Mouse (Mus musculus): ENCODE results near the gene Pex6. TPM values are rescaled to one million over a fixed set of nuclear protein-coding genes. Genes with fewer than 3 reads are reported as not detected.

Pex6 gene
- total and polyA plus RNA-seq, 2 experiments from 2014 or later, result 17.6 to 38.5 TPM

GRCm38 (mm10) chr17:46771616-46772015 lies 60.4 kb downstream of the Pex6 start:
- Histone ChIP-seq H3K4me3 (ENCODE audit: low read depth, low read length) (peak overlapping the region; percentile 80), H3K4me2 (ENCODE audit: low read depth, low read length, poor library complexity, severe bottlenecking) (peak overlapping the region; percentile 93), H3K9ac (replicated peaks; ENCODE audit: low read length, poor library complexity, severe bottlenecking) (peak overlapping the region; percentile 76), H3K9me3 (ENCODE audit: low read length) (no peaks in the 10 kb centered on the region), H3K4me1 (ENCODE audit: insufficient read depth, low read length) (no peaks in the 10 kb centered on the region), H3K27me3 (ENCODE audit: insufficient read depth, low read length) (no peaks in the 10 kb centered on the region), H3K36me3 (ENCODE audit: insufficient read depth, low read length) (peaks cover 12% of the 10 kb centered on the region), H3K27ac (ENCODE audit: low read depth, low read length) (0 out of 2 replicates have a peak overlapping the region, but pooled peaks have one; percentile 80)
- ATAC-seq (ENCODE audit: low FRiP score) (no peak), DNase-seq (ENCODE audit: low spot score) (no peak)
- WGBS, result 64% methylated on average over 17 of the region's 17 CpGs
- TF ChIP-seq CTCF (IDR thresholded peaks at IDR 0.05), result no peak

- Histone ChIP-seq H3K27ac (ENCODE audit: low read depth, low read length) (peak overlapping the region; percentile 80), H3K4me2 (ENCODE audit: low read depth, low read length, poor library complexity, severe bottlenecking) (peak overlapping the region; percentile 93), H3K9ac (replicated peaks; ENCODE audit: low read length, poor library complexity, severe bottlenecking) (peak overlapping the region; percentile 76), H3K9me3 (ENCODE audit: low read length) (no peaks in the 10 kb centered on the region), H3K36me3 (ENCODE audit: insufficient read depth, low read length) (peaks cover 12% of the 10 kb centered on the region), H3K4me3 (ENCODE audit: low read depth, low read length) (peak overlapping the region; percentile 80), H3K27me3 (ENCODE audit: insufficient read depth, low read length) (no peaks in the 10 kb centered on the region), H3K4me1 (ENCODE audit: insufficient read depth, low read length) (no peaks in the 10 kb centered on the region)
- WGBS, result 8% methylated on average over 5 of the region's 5 CpGs
- DNase-seq (ENCODE audit: low spot score) (no peak), ATAC-seq (ENCODE audit: low FRiP score) (peak; percentile 66)
- TF ChIP-seq CTCF (IDR thresholded peaks at IDR 0.05), result no peak
Measured at GRCm38 (mm10) chr17:46772038-46772403, 60.8 kb downstream of the Pex6 start.

GRCm38 (mm10) chr17:46772404-46773277 lies 61.4 kb downstream of the Pex6 start, which contains the start of gene 2310039H08Rik:
TSS of gene 2310039H08Rik (plus strand) at chr17:46772635.
- no peak for TF ChIP-seq CTCF (IDR thresholded peaks at IDR 0.05)
- Histone ChIP-seq H3K9ac (replicated peaks; ENCODE audit: low read length, poor library complexity, severe bottlenecking) (peak within 1 kb of the TSS; percentile 76), H3K4me1 (ENCODE audit: insufficient read depth, low read length) (no peaks in the 10 kb centered on the region), H3K9me3 (ENCODE audit: low read length) (no peaks in the 10 kb centered on the region), H3K27ac (ENCODE audit: low read depth, low read length) (peak within 1 kb of the TSS; percentile 80), H3K4me2 (ENCODE audit: low read depth, low read length, poor library complexity, severe bottlenecking) (peak within 1 kb of the TSS; percentile 93), H3K27me3 (ENCODE audit: insufficient read depth, low read length) (no peaks in the 10 kb centered on the region), H3K4me3 (ENCODE audit: low read depth, low read length) (peak within 1 kb of the TSS; percentile 80), H3K36me3 (ENCODE audit: insufficient read depth, low read length) (peaks cover 17% of the 10 kb centered on the region)
- under 1% methylated on average over 50 of the region's 50 CpGs for WGBS
- peak; percentile 92 for ATAC-seq (ENCODE audit: low FRiP score)
- DNase-seq (ENCODE audit: low spot score), result peak; percentile 92

GRCm38 (mm10) chr17:46773278-46774130 lies 62.2 kb downstream of the Pex6 start:
- no peaks in the 10 kb centered on the region for H3K9me3 ChIP-seq (ENCODE audit: low read length)
- no peaks in the 10 kb centered on the region for H3K27me3 ChIP-seq (ENCODE audit: insufficient read depth, low read length)
- peak overlapping the region; percentile 80 for H3K4me3 ChIP-seq (ENCODE audit: low read depth, low read length)
- no peaks in the 10 kb centered on the region for H3K4me1 ChIP-seq (ENCODE audit: insufficient read depth, low read length)
- TF ChIP-seq CTCF (IDR thresholded peaks at IDR 0.05), result peak; percentile 43; the same call in 1 of the 2 replicates
- no peak for ATAC-seq (ENCODE audit: low FRiP score)
- peak overlapping the region; percentile 93 for H3K4me2 ChIP-seq (ENCODE audit: low read depth, low read length, poor library complexity, severe bottlenecking)
- peak; percentile 41 for DNase-seq (ENCODE audit: low spot score)
- 7% methylated on average over 19 of the region's 20 CpGs for WGBS
- peaks cover 23% of the 10 kb centered on the region for H3K36me3 ChIP-seq (ENCODE audit: insufficient read depth, low read length)
- H3K9ac ChIP-seq (replicated peaks; ENCODE audit: low read length, poor library complexity, severe bottlenecking), result peak overlapping the region; percentile 76; the same call in 1 of the 2 replicates
- H3K27ac ChIP-seq (ENCODE audit: low read depth, low read length), result 0 out of 2 replicates have a peak overlapping the region, but pooled peaks have one; percentile 80

- Histone ChIP-seq H3K4me2 (ENCODE audit: low read depth, low read length, poor library complexity, severe bottlenecking) (no peak overlapping the region), H3K4me3 (ENCODE audit: low read depth, low read length) (no peak overlapping the region), H3K4me1 (ENCODE audit: insufficient read depth, low read length) (no peaks in the 10 kb centered on the region), H3K36me3 (ENCODE audit: insufficient read depth, low read length) (peaks cover 29% of the 10 kb centered on the region), H3K9me3 (ENCODE audit: low read length) (no peaks in the 10 kb centered on the region), H3K27ac (ENCODE audit: low read depth, low read length) (no peak overlapping the region), H3K9ac (replicated peaks; ENCODE audit: low read length, poor library complexity, severe bottlenecking) (no peak overlapping the region), H3K27me3 (ENCODE audit: insufficient read depth, low read length) (no peaks in the 10 kb centered on the region)
- no peak for DNase-seq (ENCODE audit: low spot score)
- WGBS, result 46% methylated on average over 2 of the region's 2 CpGs
- ATAC-seq (ENCODE audit: low FRiP score), result no peak
- no peak for TF ChIP-seq CTCF (IDR thresholded peaks at IDR 0.05)
Measured at GRCm38 (mm10) chr17:46774131-46774472, 62.8 kb downstream of the Pex6 start.

All from midbrain, postnatal 0 days (tissue).